Mouse (Mus musculus): ENCODE data around the gene Coasy.
"Not testable (repeated sequence)": the region's sequence is repeated elsewhere in the genome, so short reads cannot be mapped to it uniquely, and the experiment has no call there.

The Coasy gene

DNA sequence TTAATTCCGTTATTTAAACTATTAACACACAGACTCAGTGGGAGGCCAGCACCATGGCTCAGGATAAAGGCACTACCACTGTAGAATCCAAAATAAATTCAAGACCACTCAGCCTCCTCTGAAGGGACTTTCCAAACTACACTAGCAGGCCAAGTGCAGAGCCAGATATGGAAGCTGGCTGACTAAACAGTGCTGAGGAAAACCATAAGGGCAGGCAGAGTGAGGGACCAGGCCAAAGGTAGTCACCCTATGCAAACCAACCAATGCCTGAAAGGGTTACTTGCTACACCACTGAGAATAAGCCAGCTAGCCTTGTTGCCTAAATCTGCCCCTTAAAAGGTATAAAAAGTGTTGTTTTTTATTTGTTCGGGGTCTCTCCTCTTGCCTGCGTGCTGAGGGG lies 29.8 kb downstream of the Coasy start:
- no peak overlapping the region for H3K4me3 ChIP-seq (replicated peaks; ENCODE audit: low read length)
- TF ChIP-seq CTCF (conservative IDR thresholded peaks at IDR 0.05; ENCODE audit: low read length): no peak
- TF ChIP-seq POU5F1 (IDR thresholded peaks at IDR 0.05; ENCODE audit: borderline replicate concordance, low read length): no peak
- no peak for TF ChIP-seq NANOG (IDR thresholded peaks at IDR 0.05; ENCODE audit: borderline replicate concordance, low read length)
- peaks cover 31% of the 10 kb centered on the region for H3K36me3 ChIP-seq (ENCODE audit: insufficient read depth, low read length)
- no peaks in the 10 kb centered on the region for H3K9me3 ChIP-seq (ENCODE audit: low read length)
- peaks cover 42% of the 10 kb centered on the region for H3K4me1 ChIP-seq (replicated peaks; ENCODE audit: low read depth, low read length)
- no peaks in the 10 kb centered on the region for H3K27me3 ChIP-seq (ENCODE audit: insufficient read depth, low read length)

DNA sequence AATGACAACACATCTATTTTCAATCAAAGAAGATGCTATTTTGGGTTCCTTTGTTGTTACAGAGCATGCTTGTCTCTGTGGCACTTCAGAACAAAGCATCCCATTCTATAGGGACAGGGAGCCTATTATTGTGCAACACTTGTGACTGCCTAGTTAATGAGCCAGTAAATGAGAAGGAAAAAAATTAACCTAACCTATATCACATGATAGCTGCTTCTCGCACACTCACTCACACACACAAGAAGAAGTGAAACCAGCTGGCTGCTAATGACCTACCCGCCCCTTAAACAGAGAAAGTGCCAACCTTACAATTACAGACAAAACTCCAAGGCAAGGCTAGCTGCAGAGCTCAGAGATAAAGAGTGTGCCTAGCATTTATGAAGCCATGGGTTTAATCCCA lies 33.2 kb downstream of the Coasy start:
- Histone ChIP-seq H3K27me3 (ENCODE audit: insufficient read depth, low read length) (no peaks in the 10 kb centered on the region), H3K4me1 (replicated peaks; ENCODE audit: low read depth, low read length) (peaks cover 42% of the 10 kb centered on the region), H3K9me3 (ENCODE audit: low read length) (no peaks in the 10 kb centered on the region), H3K36me3 (ENCODE audit: insufficient read depth, low read length) (peaks cover 31% of the 10 kb centered on the region), H3K4me3 (replicated peaks; ENCODE audit: low read length) (no peak overlapping the region)
- TF ChIP-seq CTCF (conservative IDR thresholded peaks at IDR 0.05; ENCODE audit: low read length) (no peak), POU5F1 (IDR thresholded peaks at IDR 0.05; ENCODE audit: borderline replicate concordance, low read length) (no peak), NANOG (IDR thresholded peaks at IDR 0.05; ENCODE audit: borderline replicate concordance, low read length) (no peak)

DNA sequence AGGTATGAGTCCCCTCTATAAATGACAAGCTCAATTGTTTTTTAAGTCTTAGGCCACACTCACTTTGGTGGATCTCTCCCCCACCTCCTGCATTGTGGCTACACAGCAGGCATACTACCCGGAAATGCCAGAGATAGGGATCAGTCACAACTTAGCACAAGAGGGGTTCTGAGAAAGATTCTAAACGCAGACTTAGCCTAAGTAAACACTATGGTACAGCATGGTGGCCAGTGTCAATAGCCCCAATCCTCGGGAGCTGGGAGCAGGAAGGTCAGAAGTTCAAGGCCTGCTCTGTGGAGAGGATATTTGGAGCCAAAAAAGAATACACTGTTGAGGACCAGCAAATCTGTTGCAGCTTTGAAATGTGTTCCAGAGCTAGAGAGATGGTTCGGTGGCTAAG lies 35.7 kb downstream of the Coasy start:
- Histone ChIP-seq H3K9me3 (ENCODE audit: low read length) (no peaks in the 10 kb centered on the region), H3K36me3 (ENCODE audit: insufficient read depth, low read length) (peaks cover 43% of the 10 kb centered on the region), H3K4me1 (replicated peaks; ENCODE audit: low read depth, low read length) (peaks cover 40% of the 10 kb centered on the region), H3K4me3 (replicated peaks; ENCODE audit: low read length) (peak overlapping the region; percentile 97), H3K27me3 (ENCODE audit: insufficient read depth, low read length) (no peaks in the 10 kb centered on the region)
- no peak for TF ChIP-seq NANOG (IDR thresholded peaks at IDR 0.05; ENCODE audit: borderline replicate concordance, low read length)

DNA sequence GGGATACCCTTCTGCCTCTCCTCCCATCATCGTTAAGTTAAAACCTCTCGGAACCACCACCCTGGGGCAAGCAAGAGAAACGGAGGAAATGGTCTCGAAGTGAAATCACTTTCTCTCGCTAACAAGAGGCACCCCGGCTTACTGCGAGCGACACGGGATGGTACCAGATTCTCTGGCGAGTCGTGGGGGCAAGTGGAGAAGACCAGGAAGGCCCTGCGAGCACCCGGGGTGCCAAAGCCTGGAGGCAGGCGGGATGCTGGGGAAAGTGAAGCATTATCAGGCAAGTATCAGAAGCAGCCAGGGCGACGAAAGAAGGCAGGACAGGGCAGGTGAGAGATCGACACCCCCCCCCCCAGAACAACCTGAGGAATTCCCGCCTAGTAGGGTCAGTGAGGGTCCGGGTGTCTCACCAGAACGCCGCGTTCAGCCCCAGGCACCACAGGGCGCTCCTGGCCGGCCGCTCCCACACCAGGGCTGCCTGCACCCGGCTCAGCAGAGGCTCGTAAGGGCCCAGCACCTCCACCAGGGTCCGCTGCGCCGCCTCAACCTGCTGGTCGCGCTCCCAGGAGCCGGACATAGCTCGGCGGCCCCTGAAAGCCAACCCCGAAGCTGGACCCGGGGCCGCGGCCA lies 36.9 kb downstream of the Coasy start:
- Histone ChIP-seq H3K4me3 (replicated peaks; ENCODE audit: low read length) (peak overlapping the region; percentile 97), H3K9me3 (ENCODE audit: low read length) (no peaks in the 10 kb centered on the region), H3K36me3 (ENCODE audit: insufficient read depth, low read length) (peaks cover 54% of the 10 kb centered on the region), H3K4me1 (replicated peaks; ENCODE audit: low read depth, low read length) (peaks cover 40% of the 10 kb centered on the region), H3K27me3 (ENCODE audit: insufficient read depth, low read length) (no peaks in the 10 kb centered on the region)
- TF ChIP-seq POU5F1 (IDR thresholded peaks at IDR 0.05; ENCODE audit: borderline replicate concordance, low read length) (no peak), NANOG (IDR thresholded peaks at IDR 0.05; ENCODE audit: borderline replicate concordance, low read length) (no peak), CTCF (conservative IDR thresholded peaks at IDR 0.05; ENCODE audit: low read length) (no peak)

DNA sequence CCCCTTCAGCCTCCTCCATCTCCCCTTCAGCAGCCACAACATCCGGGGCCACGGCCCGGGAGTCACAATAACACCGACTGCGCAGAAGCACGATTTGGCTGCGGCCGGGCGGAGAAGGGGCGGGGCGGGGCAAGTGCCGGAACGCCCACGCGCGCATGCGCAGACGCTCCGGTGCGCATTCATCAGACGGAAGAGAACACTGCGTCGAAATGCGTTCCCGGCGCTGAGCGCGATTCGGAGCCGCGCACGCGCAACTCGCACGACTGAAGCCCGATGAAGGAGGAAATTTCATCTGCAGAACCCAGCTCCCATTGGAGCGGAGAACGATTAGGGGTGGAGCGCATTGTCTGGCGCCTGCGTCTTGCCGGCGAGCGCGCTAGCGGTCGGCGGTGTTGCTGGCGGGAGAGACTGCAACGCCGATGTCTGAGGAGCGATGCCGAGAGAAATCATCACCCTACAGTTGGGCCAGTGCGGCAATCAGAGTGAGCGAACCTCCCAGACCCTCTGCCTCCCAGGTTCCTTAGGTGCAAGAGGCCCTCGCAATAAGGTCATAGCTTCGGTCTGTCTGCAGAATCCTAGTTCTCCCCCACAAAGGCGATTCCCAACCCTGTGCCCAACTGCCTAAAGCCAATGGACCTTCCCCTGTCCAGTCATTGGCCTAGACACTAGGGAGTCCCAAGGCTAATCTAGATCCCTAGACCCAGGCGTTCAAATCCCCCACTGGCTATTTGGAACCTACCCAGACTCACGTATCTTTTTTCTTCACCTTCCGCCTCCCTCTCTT lies 37.6 kb downstream of the Coasy start, which contains the start of the genes Retreg3 and Tubg1:
Gene Retreg3 (minus strand): TSS at position 133 of the 784 bp plus-strand sequence.
Gene Tubg1 (plus strand): TSS at position 178 of the 784 bp plus-strand sequence.
- TF ChIP-seq NANOG (IDR thresholded peaks at IDR 0.05; ENCODE audit: borderline replicate concordance, low read length) (no peak), CTCF (conservative IDR thresholded peaks at IDR 0.05; ENCODE audit: low read length) (no peak), POU5F1 (IDR thresholded peaks at IDR 0.05; ENCODE audit: borderline replicate concordance, low read length) (no peak)
- peaks cover 61% of the 10 kb centered on the region for H3K36me3 ChIP-seq (ENCODE audit: insufficient read depth, low read length)
- H3K4me1 ChIP-seq (replicated peaks; ENCODE audit: low read depth, low read length): peaks cover 40% of the 10 kb centered on the region
- H3K4me3 ChIP-seq (replicated peaks; ENCODE audit: low read length): peak within 1 kb of the TSS; percentile 97
- H3K27me3 ChIP-seq (ENCODE audit: insufficient read depth, low read length): no peaks in the 10 kb centered on the region
- no peaks in the 10 kb centered on the region for H3K9me3 ChIP-seq (ENCODE audit: low read length)

DNA sequence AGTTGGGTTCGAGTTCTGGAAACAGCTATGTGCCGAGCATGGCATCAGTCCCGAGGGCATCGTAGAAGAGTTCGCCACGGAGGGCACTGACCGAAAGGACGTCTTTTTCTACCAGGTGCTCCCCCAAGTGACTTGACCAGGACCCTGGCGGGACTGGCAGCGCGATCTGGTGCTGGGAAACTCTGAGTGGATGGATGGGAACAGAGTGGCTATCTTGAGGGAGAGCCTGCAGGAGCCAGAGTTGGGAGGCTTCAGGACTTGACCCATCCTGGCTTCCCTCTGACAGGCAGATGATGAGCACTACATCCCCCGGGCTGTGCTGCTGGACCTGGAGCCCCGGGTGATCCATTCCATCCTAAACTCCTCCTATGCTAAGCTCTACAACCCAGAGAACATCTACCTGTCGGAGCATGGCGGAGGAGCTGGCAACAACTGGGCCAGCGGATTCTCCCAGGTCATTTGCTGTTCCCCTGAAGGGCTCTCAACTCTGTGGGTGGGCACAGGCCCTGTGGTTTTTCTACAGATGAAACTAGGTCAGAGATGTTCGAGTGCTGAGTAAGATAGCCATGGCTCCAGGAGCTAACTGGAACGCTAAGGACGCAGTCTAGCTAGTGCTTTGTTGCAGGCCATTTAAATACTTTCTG lies 38.3 kb downstream of the Coasy start:
- peak overlapping the region; percentile 97 for H3K4me3 ChIP-seq (replicated peaks; ENCODE audit: low read length)
- TF ChIP-seq NANOG (IDR thresholded peaks at IDR 0.05; ENCODE audit: borderline replicate concordance, low read length): no peak
- no peak for TF ChIP-seq POU5F1 (IDR thresholded peaks at IDR 0.05; ENCODE audit: borderline replicate concordance, low read length)
- TF ChIP-seq CTCF (conservative IDR thresholded peaks at IDR 0.05; ENCODE audit: low read length): no peak
- peaks cover 67% of the 10 kb centered on the region for H3K36me3 ChIP-seq (ENCODE audit: insufficient read depth, low read length)
- no peaks in the 10 kb centered on the region for H3K9me3 ChIP-seq (ENCODE audit: low read length)
- no peaks in the 10 kb centered on the region for H3K27me3 ChIP-seq (ENCODE audit: insufficient read depth, low read length)
- peaks cover 34% of the 10 kb centered on the region for H3K4me1 ChIP-seq (replicated peaks; ENCODE audit: low read depth, low read length)

DNA sequence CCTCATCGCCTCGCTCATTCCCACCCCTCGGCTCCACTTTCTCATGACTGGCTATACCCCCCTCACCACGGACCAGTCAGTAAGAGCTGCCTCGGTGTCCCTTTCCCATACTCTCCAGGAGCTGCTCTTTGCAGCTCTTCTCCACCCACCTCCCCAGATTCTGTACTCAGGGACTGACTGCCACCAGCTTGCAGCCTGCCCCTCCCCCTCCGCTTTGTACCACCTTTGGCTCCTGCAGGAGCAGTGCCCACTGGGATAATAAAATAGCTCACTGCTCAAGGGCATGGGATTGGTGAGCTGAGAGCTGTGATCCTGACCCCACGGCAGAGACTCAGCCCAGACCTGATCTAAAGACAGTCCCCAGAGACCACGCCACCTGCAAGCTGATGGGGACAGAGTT lies 42.1 kb downstream of the Coasy start:
- not testable (repeated sequence) for H3K27me3 ChIP-seq (ENCODE audit: insufficient read depth, low read length); H3K9me3 ChIP-seq (ENCODE audit: low read length)
- peaks cover 16% of the 10 kb centered on the region for H3K4me1 ChIP-seq (replicated peaks; ENCODE audit: low read depth, low read length)

DNA sequence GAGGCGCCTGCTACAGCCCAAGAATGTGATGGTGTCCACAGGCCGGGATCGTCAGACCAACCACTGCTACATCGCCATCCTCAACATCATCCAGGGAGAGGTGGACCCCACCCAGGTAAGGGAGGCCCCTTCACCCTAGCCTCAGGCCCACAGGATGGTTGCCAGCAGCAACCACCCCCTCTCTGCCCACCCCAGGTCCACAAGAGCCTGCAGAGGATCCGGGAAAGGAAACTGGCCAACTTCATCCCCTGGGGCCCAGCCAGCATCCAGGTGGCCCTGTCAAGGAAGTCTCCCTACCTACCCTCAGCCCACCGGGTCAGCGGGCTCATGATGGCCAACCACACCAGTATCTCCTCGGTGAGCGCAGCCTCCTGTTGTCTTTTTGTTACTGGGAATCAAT lies 42.6 kb downstream of the Coasy start:
- Histone ChIP-seq H3K36me3 (ENCODE audit: insufficient read depth, low read length) (peaks cover 58% of the 10 kb centered on the region), H3K4me1 (replicated peaks; ENCODE audit: low read depth, low read length) (peaks cover 17% of the 10 kb centered on the region)
- not testable (repeated sequence) for H3K27me3 ChIP-seq (ENCODE audit: insufficient read depth, low read length); H3K9me3 ChIP-seq (ENCODE audit: low read length); H3K4me3 ChIP-seq (replicated peaks; ENCODE audit: low read length)

More for the DNA sequence above, 42.1 kb downstream of the Coasy start:
- H3K36me3 ChIP-seq (ENCODE audit: insufficient read depth, low read length): peaks cover 58% of the 10 kb centered on the region
- H3K4me3 ChIP-seq (replicated peaks; ENCODE audit: low read length): not testable (repeated sequence)
